Mouse (Mus musculus): ENCODE measurements around the gene Pik3ca.

The Pik3ca gene

GRCm38 (mm10) chr3:32470449-32470848 lies 73.0 kb downstream of the Pik3ca start:
- CTCF ChIA-PET = interaction anchor here in 1 of 4 experiments (0.6 kb wide), 1 partner anchor 78 kb away, joined by 3 read pairs; no protein-coding TSS in a partner anchor
- POLR2A ChIA-PET = interaction anchor here in 1 of 4 experiments (1.4 kb wide), 1 partner anchor 8 kb away, joined by 3 read pairs; no protein-coding TSS in a partner anchor

- ChIA-PET CTCF (no interaction called here), POLR2A (interaction anchor here in 1 of 4 experiments (1.4 kb wide), 1 partner anchor 8 kb away, joined by 3 read pairs; no protein-coding TSS in a partner anchor)
Measured at GRCm38 (mm10) chr3:32471098-32471497, 73.6 kb downstream of the Pik3ca start.

- POLR2A ChIA-PET = interaction anchor here in 1 of 4 experiments (1.2 to 1.4 kb wide), 2 partner anchors 10 to 16 kb away, joined by 3 read pairs; no protein-coding TSS in a partner anchor
- CTCF ChIA-PET = interaction anchor here in 1 of 4 experiments (1.0 to 1.5 kb wide), 2 partner anchors 12 to 139 kb away, joined by 3 to 4 read pairs; no protein-coding TSS in a partner anchor
Measured at GRCm38 (mm10) chr3:32472191-32472900, 74.9 kb downstream of the Pik3ca start.

- ChIA-PET CTCF (no interaction called here), POLR2A (interaction anchor here in 1 of 4 experiments (0.6 kb wide), 1 partner anchor 76 kb away, joined by 3 read pairs; no protein-coding TSS in a partner anchor)
Measured at GRCm38 (mm10) chr3:32473184-32473583, 75.7 kb downstream of the Pik3ca start.

GRCm38 (mm10) chr3:32479961-32480360 lies 82.5 kb downstream of the Pik3ca start:
- CTCF ChIA-PET = interaction anchor here in 1 of 4 experiments (0.5 to 1.0 kb wide), 2 partner anchors 16 to 209 kb away, joined by 3 to 4 read pairs; no protein-coding TSS in a partner anchor
- POLR2A ChIA-PET = interaction anchor here in 1 of 4 experiments (0.5 kb wide), 1 partner anchor 136 kb away, joined by 8 read pairs; the partner anchor contains the start of gene Gnb4

GRCm38 (mm10) chr3:32483035-32483434 lies 85.6 kb downstream of the Pik3ca start:
- CTCF ChIA-PET = interaction anchor here in 2 of 4 experiments (0.6 to 0.9 kb wide), 2 partner anchors 103 to 1320 kb away, joined by 3 to 4 read pairs; no protein-coding TSS in a partner anchor
- POLR2A ChIA-PET = interaction anchor here in 3 of 4 experiments (0.6 to 0.8 kb wide), 3 partner anchors 13 to 352 kb away, joined by 3 to 7 read pairs (median 4); no protein-coding TSS in a partner anchor

- POLR2A ChIA-PET = interaction anchor here in 2 of 4 experiments (0.6 to 1.0 kb wide), 2 partner anchors 11 to 55 kb away, joined by 3 to 4 read pairs; no protein-coding TSS in a partner anchor
- CTCF ChIA-PET = interaction anchor here in 1 of 4 experiments (0.8 kb wide), 1 partner anchor 153 kb away, joined by 3 read pairs; no protein-coding TSS in a partner anchor
Measured at GRCm38 (mm10) chr3:32486543-32486942, 89.1 kb downstream of the Pik3ca start.

- CTCF ChIA-PET = no interaction called here
Measured at GRCm38 (mm10) chr3:32488172-32488571, 90.7 kb downstream of the Pik3ca start.

GRCm38 (mm10) chr3:32490076-32490927 lies 92.8 kb downstream of the Pik3ca start:
- POLR2A ChIA-PET = interaction anchor here in 1 of 4 experiments (1.0 to 2.5 kb wide), 4 partner anchors 9 to 64 kb away, joined by 3 to 7 read pairs (median 3); no protein-coding TSS in a partner anchor
- CTCF ChIA-PET = interaction anchor here in 3 of 4 experiments (0.7 to 1.6 kb wide), 5 partner anchors 30 to 1761 kb away, joined by 3 to 5 read pairs (median 4); no protein-coding TSS in a partner anchor

More at GRCm38 (mm10) chr3:32488172-32488571, 90.7 kb downstream of the Pik3ca start:
- POLR2A ChIA-PET = interaction anchor here in 1 of 4 experiments (1.3 kb wide), 1 partner anchor 18 kb away, joined by 3 read pairs; no protein-coding TSS in a partner anchor

- CTCF ChIA-PET = interaction anchor here in 1 of 4 experiments (1.6 kb wide), 1 partner anchor 31 kb away, joined by 4 read pairs; no protein-coding TSS in a partner anchor
- POLR2A ChIA-PET = interaction anchor here in 1 of 4 experiments (2.5 kb wide), 1 partner anchor 12 kb away, joined by 7 read pairs; no protein-coding TSS in a partner anchor
Measured at GRCm38 (mm10) chr3:32490928-32491315, 93.5 kb downstream of the Pik3ca start.

- ChIA-PET POLR2A (interaction anchor here in 1 of 4 experiments (0.8 kb wide), 1 partner anchor 413 kb away, joined by 3 read pairs; no protein-coding TSS in a partner anchor), CTCF (interaction anchor here in 2 of 4 experiments (0.6 to 1.9 kb wide), 3 partner anchors 11 to 136 kb away, joined by 3 to 4 read pairs (median 3); no protein-coding TSS in a partner anchor)
Measured at GRCm38 (mm10) chr3:32492097-32493090, 94.9 kb downstream of the Pik3ca start, which contains the start of gene Kcnmb3. Kcnmb3 (minus strand) TSS chr3:32492231.

- POLR2A ChIA-PET = interaction anchor here in 3 of 4 experiments (0.5 to 1.4 kb wide), 6 partner anchors 8 to 161 kb away, joined by 3 to 5 read pairs (median 3); no protein-coding TSS in a partner anchor
- CTCF ChIA-PET = interaction anchor here in 3 of 4 experiments (0.6 to 2.3 kb wide), 11 partner anchors 9 to 162 kb away, joined by 3 to 15 read pairs (median 5); partner anchors contain the start of gene Zfp639 (in 1 of the 3)
Measured at GRCm38 (mm10) chr3:32494387-32495087, 97.1 kb downstream of the Pik3ca start.

GRCm38 (mm10) chr3:32495088-32495770 lies 97.8 kb downstream of the Pik3ca start:
- ChIA-PET POLR2A (interaction anchor here (0.5 to 1.4 kb wide), 11 partner anchors 8 to 1479 kb away, joined by 3 to 6 read pairs (median 3); no protein-coding TSS in a partner anchor), CTCF (interaction anchor here in 3 of 4 experiments (0.6 to 2.3 kb wide), 11 partner anchors 8 to 162 kb away, joined by 3 to 15 read pairs (median 5); partner anchors contain the start of gene Zfp639 (in 1 of the 3))

GRCm38 (mm10) chr3:32495856-32496710 lies 98.6 kb downstream of the Pik3ca start:
- CTCF ChIA-PET = interaction anchor here in 3 of 4 experiments (0.6 to 2.3 kb wide), 5 partner anchors 13 to 149 kb away, joined by 3 to 15 read pairs (median 4); no protein-coding TSS in a partner anchor
- POLR2A ChIA-PET = interaction anchor here (0.6 to 1.4 kb wide), 9 partner anchors 10 to 1480 kb away, joined by 3 to 6 read pairs (median 3); no protein-coding TSS in a partner anchor
